Mouse (Mus musculus) ZHBTc4 (cell line): ENCODE measurements around the gene B4gat1.
A peak's percentile ranks its signal among the peaks of the same experiment; 100 is the strongest.

Experiments
- DNase-seq: peaks from one replicate; pipeline ENCODE4 v3.0.0-alpha.2; 2011; ENCODE audit warnings: low read depth, low spot score

The B4gat1 gene

GRCm38 (mm10) chr19:5032686-5033085, 5.9 kb upstream of the B4gat1 start:
- no peak for DNase-seq

DNA sequence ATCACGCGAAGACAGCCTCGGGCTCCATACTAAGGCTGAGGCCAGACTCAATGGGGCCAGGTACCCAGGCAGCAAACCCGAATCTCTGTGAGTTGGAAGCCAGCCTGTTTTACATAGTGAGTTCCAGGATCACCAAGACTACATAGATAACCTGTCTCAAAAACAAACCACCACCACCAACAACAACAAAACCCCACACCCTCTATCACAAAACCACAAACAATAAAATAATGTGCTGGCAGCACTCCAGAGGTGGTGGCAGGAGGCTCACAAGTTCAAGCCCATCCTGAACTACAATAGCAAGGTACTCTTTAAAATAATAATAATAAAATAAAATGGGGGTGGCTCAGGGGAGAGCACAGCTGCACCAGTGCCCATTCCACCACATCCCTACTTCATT, 2.0 kb upstream of the B4gat1 start:
- no peak for DNase-seq

GRCm38 (mm10) chr19:5037678-5038571, 701 bp upstream of the B4gat1 start:
- peak; percentile 86 for DNase-seq

DNA sequence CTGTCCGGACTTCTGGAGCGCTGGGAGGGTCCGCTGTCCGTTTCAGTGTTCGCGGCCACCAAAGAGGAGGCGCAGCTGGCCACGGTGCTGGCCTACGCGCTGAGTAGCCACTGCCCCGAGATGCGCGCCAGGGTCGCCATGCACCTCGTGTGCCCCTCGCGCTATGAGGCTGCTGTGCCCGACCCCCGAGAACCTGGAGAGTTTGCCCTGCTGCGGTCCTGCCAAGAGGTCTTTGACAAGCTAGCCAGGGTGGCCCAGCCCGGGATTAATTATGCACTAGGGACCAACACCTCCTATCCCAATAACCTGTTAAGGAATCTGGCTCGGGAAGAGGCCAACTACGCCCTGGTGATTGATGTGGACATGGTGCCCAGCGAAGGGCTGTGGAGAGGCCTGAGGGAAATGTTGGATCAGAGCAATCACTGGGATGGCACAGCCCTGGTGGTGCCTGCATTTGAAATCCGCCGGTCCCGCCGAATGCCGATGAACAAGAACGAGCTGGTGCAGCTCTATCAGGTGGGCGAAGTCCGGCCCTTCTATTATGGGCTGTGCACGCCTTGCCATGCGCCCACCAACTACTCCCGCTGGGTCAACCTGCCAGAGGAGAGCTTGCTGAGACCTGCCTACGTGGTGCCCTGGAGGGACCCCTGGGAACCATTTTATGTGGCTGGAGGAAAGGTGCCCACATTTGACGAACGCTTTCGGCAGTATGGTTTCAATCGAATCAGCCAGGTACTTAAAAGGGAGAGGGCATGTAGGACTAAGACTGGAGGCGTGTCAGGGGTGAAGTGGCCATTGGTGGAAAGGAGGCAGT, 882 bp downstream of the B4gat1 start:
- DNase-seq = no peak

DNA sequence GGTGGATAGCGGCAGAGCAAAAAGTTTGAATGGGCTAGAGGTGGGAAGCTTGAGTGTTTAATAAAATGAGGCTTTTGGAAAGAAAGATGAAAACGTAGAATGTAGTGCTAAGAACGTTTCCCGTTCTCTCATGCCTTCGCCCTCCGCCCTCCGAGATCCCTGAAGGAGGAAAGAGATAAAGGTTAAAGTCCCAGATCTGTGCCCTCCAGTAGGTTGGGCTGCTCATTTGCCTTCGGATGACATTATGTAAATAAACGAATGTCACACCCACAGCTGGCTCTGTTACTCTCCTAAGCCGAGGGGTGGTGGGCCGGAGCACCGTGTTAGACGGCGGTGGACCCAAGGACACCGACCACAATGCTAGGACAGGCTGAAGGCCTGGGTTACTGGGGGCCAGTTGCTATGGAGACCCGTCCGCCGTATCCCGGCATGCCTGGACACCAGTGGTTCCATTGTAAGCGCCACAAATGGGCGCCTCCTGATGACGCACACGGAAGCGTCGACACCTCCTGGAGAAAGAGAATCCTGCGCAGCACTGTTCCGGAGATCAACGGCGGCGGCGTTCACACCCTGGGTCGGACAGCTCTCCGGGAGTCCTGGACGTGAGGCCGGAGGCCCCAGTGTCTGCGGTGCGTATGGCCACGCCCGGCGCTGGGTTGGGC, 2.4 kb downstream of the B4gat1 start, which contains the start of gene Brms1:
Gene Brms1, plus strand, starts transcription at position 493 of the 662 bp plus-strand sequence.
- DNase-seq = peak; percentile 97

DNA sequence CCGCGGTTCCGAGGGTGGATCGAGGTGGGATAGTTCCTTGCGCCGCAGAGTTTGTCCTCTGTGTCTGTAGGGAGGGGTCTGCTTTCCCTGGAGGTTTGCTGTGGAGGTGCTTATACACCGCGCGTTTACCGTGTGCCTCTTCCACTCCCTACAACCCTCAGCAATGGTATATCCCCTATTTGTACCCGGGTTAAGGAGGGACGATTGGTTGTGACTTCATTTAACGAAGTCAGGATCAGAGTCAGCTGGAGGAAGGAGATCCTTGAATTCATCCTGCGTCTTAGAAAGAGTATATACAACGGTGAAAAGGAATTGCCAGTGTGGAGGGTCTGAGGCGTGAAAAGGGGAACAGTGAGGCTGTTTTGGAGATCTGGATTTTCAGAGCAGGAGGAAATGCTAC, 3.0 kb downstream of the B4gat1 start:
- no peak for DNase-seq

GRCm38 (mm10) chr19:5045531-5045930, 6.9 kb downstream of the B4gat1 start:
- no peak for DNase-seq

DNA sequence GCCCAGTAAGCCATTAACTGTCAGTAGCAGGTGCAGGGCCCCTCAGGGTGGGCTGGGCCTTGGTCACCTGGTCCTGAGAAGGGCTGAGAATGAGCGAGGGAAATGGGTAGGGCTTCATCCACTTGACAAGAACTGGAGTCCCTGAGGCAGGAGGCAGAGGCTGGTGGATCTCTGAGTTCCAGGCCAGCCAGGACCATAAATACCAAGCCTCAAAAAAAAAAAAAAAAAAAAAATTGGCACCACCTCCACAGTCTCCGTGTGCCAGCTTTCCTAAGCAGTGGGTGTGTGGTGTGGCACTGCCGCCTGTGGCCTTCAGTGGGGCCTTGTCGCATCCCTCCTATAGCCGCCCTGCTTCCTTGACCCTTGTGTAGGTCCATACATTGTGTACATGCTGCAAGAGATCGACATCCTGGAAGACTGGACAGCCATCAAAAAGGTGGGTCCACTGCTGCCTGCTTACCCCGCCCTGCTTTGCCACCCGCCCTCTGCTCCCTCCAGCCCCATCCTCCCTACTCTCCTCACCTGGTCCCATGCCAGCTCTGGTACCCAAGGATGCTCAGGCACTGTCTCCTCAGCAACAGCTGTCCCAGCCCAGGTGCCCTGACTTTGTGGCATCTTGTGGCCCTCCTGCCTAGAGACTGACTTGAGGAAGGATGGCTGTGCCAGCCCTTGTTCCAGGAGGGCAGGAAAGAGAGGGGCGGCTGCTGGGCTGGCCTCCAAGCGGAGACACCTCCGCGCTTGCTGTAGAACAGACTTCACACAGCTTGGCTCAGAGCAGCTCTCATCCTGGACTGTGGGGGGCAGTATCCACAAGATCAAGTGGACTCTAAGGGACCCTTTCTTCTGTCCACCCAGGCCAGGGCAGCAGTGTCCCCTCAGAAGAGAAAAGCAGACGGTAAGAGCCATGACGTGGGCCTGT, 9.8 kb downstream of the B4gat1 start:
- no peak for DNase-seq

GRCm38 (mm10) chr19:5049325-5049724, 10.7 kb downstream of the B4gat1 start:
- DNase-seq = no peak

DNA sequence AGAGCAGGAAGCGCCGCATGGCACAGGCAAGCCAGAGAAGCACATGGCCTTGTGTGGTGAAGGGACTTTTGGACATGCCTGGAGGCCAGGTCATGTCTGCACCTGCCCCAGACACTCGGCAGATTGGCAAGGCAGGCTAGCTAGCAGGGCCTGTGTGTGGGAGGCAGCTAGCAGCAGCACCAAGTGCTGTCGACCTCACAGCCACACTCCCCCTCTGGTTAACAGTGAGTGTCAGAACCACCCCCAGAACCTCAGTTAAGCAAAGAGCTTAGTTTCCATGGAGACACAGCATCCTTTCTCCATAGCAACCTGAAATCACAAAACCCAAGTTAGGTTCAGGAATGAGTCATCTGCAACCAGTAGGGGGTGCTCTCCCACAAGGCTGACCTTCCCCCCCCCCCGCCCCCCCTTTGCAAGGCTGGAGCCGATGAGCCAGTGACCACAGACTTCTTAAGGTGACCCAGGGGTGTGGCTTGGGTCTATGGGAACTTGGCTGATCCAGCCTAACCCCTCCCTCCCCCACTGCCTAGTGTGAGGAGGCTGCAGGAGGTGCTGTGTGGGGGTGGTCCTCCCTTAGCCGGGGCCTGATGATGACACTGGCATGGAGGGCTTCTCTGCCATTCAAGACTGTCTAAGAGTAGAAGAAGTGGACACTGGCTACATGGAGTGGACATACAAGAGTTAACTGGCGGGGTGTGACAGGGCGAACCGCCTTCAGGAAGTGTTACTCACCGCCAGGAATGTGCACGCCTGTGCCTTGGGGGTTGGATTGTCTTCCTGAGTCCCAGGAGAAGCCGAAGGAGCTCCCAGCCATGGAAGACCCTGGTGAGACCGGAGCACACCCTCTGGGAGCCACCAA, 11.7 kb downstream of the B4gat1 start, which contains the start of gene Rin1:
Gene Rin1, plus strand, starts transcription at position 435 of the 859 bp plus-strand sequence.
- peak; percentile 88 for DNase-seq

DNA sequence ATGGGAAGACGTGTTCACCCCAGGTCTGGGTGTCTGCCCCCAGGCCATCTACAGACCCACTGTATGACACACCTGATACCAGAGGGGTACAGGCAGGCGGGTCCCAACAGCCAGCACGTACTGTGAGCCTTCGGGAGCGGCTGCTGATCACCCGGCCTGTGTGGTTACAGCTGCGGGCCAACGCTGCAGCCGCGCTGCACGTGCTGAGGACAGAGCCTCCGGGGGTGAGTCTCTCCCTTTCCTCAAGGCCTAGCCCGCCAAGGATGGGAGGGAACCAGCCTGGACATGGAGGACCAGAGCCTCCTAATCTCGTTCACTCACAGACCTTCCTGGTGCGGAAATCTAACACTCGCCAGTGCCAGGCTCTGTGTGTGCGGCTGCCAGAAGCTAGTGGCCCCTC, 12.4 kb downstream of the B4gat1 start:
- peak; percentile 19 for DNase-seq

- no peak for DNase-seq
These were observed 12.9 kb downstream of the B4gat1 start for GRCm38 (mm10) chr19:5051515-5051914.

DNA sequence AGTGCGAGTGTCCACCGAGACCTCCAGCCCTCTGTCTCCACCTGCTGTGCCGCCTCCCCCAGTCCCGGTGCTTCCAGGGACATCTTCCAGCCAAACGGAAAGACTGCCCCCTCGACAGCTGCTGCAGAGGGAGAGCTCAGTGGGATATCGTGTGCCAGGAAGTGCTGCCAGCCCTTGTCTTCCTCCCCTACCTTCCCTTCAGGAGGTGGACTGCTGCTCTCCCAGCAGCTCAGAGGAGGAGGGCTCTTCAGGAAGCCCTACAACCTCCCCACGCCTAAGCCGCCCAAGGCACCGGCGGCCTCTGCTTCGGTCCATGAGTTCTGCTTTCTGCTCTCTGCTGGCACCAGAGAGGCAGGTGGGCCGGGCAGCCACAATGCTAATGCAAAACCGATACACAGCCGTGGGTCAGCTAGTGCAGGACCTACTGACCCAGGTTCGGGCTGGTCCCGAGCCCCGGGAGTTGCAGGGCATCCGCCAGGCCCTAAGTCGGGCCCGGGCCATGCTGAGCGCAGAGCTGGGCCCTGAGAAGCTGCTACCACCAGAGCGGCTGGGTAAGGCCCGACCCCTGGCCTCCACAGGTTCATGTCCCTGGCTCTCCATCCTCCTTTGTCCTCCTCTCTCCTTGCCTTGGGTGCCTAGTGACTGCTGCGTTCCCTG, 13.7 kb downstream of the B4gat1 start:
- no peak for DNase-seq

- DNase-seq = no peak
These were observed 14.2 kb downstream of the B4gat1 start for GRCm38 (mm10) chr19:5052853-5053252.

DNA sequence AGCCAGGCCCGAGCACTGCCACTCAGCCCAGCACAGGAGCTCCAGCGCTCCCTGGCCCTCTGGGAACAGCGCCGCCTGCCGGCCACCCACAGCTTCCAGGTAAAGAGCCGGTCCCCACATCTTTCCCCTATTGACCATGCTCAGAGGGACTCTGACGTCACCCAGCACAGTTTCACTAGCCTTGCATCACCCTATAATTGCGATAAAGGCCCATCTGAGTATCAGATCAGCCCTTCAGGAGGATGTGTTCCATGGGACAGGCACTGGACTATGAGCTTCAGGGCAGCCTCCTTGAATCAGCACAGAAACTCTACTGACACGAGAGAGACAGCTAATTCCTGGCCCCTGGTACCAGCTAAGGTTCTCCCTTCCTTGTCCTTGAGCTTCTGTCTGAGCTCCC, 15.3 kb downstream of the B4gat1 start:
- peak; percentile 83 for DNase-seq

- DNase-seq = peak; percentile 70
These were observed 17.6 kb downstream of the B4gat1 start for GRCm38 (mm10) chr19:5056251-5056650.

- DNase-seq = peak; percentile 94
These were observed 19.5 kb downstream of the B4gat1 start for GRCm38 (mm10) chr19:5057876-5058775.
